Mouse (Mus musculus) c-Kit-negative CD71-positive TER-119-positive erythroid progenitor cells, embryonic 14.5 days (primary cell): ENCODE results near the gene Aox4.

Experiments
- DNase-seq: peaks from one replicate; pipeline ENCODE4 v3.0.0-alpha.2; 2013; ENCODE audit warnings: low read depth, low spot score

Gene Aox4

DNA sequence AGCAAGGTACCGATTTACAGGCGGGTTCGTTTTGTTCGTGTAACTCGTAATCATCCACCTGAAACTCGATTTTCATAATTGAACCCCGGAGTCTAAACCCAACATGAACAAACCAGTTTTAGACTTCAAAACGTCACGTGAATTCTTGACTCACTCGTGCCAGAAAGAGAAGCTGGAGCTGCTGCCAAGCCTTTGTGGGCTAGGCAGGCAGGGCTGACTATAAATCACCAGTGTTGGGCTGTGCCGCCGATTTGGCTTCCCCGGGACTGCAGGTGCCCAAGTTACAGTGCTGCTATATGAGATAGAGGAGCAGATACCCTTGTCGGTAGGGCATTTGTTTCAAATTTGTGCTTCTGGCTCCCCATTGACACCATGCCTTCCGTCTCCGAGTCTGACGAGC is at the start of gene Aox4:
Gene Aox4, plus strand, starts transcription at position 195 of the 400 bp plus-strand sequence.
- no peak for DNase-seq

DNA sequence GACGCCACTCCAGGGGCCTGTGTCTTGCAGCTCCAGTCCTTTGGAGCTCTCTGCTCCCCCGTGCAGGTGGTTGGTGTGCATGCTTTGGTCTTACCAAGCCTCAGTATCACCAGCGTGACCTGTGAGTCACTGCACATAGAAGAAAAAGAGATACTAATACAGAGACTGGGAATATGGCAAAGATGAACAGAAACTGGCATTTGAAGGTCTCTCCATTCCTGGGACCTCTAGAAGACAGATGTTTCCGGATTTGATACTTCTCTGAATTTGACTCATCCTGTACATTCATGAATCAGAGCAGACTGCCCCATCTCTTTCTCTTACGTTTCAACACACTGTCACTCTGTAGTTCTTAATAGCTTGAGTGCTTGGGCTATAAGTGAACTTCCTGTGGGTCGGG is 40.3 kb upstream of the Aox4 start:
- no peak for DNase-seq

DNA sequence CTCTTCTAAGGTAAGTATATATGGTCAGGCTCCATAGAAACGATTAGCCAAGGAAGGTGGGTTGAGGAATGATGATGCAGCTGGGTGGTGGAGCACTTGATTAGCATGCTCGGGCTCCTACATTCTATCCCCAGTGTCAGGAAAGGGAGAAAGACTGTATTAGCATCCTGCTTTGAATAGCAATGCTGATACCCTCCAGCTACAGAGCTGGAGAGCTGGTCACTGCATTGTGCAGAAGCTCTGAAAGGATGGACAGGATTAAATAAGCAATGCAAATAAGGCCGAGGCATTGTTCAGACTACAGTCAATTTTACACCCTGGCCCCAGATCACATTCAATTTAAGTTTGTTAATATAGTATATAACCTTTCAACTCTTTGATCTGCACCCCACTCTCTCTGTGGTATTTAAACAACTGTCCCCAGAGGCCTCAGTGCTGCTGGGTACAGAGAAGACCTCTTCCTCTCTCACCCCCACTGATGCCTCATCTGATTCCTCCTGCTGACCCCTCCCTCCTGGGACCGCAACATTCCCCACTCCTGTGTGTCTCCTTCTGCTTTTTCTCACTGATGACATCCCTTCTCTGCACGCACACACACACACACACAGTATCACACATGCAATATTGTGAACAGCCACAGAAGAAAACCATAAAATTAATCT is 21.6 kb upstream of the Aox4 start:
- DNase-seq = no peak

DNA sequence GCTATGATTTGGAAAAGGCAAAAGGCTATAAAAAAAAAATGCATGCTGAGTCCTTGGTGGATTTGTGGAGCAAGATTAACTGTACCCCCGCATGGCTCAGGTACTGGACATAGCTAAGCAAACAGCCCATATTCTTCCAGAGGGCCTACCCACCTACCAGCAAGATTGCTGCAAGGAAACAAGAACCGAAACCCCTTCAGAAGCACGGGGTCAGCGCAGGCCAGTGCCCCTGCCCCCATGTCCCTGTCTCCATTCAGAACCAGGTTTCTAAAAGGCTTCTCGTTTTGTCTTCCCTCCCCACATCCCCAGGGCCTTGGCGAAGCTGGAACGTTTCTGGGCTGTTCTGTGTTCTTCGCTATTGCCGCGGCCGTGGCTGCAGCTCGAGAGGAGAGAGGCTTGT is 15.9 kb upstream of the Aox4 start:
- DNase-seq = no peak

DNA sequence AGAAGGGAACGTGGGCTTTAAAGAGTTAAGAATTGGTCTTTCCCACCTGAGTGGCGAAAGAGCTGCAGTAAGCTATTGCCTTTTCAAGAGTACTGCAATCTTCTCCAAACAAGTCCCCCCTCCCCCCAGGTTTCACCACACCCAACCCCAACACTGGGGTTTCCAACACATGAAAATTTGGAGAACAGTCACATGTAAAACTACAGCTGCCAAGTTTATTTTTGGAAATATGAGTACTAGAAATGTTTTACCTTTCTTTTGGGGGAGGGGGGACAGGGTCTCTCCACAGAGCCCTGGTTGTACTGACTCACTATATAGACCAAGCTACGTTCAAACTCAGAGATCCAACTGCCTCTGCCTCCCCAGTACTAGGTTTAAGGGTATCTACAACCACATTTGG is 15.2 kb upstream of the Aox4 start:
- no peak for DNase-seq

DNA sequence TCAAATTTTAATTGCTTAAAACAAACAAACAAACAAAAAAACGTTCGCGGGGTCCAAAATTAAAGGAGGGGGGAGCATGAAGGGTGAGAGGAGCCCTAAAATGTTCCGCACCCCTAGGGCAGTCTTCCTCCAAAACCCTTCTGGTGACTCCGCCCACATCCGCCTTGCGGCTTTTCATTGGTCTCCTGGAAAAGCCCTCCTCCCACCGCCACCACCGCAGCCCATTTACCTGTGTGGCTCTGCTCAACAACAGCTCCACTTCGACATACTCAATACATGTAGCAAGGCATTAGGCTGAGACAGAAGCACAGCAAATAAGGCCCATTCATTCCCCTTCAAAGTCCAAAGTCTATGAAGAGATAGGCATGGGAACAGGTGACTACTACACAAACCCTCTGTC is 14.7 kb upstream of the Aox4 start:
- DNase-seq = no peak

DNA sequence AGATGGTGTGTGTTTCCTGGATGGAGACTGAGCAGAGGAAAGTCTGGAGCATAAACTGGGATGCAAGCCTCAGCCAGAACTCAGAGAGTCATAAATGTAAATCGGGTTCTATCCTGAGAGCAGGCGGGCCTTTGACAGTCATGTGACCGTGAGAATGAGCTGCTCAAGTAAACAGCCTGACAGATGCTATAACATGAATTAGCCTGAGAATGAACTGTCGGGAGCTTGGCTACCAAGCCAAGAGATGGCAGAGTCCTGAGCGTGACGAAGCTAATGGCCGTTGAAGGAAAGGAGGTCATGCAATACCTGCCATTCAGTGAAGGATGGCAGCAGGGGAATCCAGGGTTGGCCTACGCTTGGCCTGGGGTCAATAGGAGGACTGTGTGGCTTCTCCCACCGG is 13.2 kb upstream of the Aox4 start:
- no peak for DNase-seq

DNA sequence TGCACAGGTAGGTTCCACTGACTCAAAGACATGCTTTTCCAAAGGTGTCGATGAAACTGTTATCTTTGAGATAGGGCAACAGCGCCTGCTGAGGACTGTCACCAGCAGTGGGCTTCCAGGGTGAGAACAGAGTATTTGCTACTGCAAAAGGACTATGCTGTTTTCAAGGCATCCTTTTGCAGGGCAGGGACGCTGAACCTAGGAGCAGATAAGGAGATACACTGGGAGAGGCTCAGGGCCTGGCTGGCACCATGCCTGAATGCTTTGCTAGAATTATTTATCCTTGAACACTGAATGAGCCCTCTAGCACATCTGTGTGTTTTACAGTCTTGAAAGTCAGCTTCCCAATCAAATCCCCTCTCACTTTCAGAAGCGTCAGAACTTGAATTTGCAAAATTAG is 11.8 kb upstream of the Aox4 start:
- no peak for DNase-seq

DNA sequence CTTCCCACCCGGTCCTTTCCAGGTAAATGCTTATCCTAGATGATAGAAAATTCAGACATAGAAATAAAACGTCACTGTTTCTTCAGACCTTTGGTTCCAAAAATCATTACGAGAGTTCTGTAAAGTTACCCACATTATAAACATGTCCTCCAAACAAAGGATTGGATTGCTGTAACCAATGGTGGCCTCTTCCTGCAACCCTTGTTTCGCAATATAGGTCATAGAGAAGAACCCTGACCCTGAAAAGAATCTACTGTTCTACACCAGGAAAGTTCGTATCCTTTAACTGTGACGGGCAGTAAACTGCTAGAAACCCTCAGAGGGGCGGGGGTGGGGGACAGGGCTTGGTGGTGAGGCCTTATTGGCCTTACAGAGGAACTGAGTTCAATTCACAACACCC is 2.6 kb downstream of the Aox4 start:
- DNase-seq = no peak

DNA sequence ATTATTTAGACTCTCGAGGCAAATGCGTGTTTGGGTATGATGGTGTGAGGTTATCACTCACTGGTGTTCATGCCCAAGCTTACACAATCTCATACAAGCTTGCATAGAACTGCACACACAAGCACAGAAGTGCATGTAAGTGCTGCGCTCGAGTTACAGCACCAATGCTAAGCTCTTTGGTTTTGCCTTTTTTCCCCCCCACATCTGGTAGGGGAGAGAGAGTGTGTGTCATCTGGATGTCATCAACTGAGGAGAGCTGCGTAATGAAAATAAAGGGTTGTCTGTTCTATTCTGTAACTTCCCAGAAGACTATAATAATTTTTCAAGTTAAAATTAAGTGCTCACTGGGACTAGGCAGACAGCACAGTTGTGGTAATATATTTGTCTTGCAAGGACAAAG is 3.6 kb downstream of the Aox4 start:
- DNase-seq = no peak

DNA sequence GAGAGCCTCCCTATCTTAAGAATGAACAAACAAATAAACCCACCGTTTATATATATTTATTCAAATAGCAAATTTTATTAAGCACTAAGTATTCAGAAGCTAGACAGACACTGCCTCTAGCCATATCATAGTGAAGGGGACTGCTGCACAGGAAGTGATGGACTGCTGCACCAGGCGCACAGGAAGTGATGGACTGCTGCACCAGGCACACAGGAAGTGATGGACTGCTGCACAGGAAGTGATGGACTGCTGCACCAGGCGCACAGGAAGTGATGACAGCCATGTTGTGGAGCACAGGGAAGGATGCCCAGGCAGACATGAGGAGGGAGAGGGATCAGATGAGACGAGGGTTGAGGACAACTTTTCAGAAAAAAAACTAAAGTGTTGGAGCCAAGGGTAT is 5.2 kb downstream of the Aox4 start:
- no peak for DNase-seq

DNA sequence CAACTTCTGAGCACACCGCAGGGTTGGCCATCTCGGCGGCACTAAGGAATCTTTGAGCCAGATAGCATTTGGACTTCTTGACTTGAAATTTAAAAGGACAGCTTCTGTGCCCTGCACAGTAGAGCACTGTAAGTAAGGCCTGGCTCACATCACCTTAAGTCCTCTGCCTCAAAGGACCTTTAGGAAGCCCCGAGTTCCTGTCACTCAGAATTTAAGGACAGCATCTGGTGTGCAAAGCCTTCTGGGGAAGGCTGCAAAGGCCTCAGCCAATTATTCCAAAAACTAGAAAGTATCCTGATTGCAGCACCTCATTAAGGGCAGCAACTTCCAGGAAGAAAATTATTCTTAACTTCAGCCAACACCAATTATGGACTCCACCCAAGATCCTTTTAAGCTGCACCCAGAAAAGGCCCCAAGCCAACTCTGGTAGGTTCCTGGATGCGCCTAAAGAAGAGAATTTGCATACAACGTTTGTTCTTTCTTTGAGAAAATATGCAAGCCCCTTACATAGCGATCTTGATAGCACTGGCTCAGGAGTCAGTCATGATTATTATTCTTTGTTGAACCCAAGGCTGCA is 5.8 kb downstream of the Aox4 start:
- no peak for DNase-seq

DNA sequence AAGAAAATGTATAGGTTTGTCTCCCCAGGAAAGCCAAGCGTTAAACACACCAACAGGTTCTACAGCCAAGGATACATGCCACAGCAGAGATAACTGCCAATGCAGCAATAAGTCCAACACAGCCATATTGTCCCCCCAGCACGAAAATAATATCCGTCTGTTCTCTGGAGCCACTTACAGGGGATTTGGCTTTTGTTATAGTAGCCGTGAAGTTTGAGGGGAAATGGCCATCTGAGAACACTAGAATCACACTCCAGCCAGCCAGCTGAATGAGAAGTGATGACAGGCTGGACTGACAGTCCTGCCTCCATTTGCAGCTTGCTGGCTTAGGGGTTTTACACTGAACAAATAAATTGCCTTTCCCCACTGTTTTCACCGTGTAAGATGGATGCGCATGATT is 10.9 kb downstream of the Aox4 start:
- DNase-seq = no peak

DNA sequence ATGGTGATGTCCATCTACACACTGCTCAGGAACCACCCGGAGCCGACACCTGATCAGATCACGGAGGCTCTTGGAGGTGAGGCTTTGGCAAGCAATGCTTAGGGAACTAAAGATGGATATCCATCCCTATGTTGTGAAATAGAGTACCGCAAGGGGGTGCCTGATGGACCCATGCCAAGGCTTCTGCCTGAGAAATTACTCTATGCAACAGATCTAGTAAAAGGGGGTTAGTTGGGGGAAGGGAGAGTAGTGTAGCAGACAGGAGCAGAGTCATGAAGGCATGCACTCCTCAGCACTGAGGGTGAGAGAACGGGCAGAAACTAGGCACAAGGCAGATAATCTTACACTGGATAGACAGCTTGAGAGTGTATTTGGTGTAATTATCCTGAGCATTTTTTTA is 11.7 kb downstream of the Aox4 start:
- DNase-seq = no peak

DNA sequence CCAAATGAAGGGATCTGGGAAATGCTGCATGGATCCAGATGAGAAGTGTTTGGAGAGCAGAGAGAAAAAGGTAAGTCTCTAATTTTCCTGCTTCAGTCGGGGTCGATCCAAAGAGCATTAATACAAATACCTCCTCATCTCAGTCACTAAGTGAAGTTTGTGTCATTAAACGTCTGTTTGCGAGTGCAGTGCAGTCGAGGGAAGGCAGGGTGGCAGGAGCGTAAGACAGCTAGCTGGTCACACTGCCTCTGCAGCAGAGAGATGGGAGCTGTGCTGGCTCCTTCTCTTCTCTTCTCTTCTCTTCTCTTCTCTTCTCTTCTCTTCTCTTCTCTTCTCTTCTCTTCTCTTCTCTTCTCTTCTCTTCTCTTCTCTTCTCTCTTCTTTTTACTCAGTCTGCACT is 17.9 kb downstream of the Aox4 start:
- DNase-seq = no peak

DNA sequence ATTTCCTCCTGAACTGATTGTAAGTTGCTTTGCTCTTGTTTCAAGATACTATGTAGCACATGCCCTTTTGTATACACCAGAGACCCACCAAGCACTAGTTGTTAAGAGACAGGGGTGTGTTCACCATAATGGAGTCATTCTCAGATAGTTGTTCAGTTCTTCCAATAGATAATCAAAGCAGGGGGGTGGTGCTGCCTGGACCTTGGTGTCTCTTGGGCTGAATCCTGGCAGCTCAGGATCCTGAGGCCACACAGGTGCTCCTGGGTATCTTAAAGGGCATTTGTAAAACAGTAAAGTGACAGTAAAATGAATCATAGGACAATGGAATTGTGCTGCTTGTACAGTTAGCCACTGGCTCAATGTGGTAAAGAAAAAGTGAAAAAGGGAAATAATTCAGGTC is 18.7 kb downstream of the Aox4 start:
- DNase-seq = no peak

DNA sequence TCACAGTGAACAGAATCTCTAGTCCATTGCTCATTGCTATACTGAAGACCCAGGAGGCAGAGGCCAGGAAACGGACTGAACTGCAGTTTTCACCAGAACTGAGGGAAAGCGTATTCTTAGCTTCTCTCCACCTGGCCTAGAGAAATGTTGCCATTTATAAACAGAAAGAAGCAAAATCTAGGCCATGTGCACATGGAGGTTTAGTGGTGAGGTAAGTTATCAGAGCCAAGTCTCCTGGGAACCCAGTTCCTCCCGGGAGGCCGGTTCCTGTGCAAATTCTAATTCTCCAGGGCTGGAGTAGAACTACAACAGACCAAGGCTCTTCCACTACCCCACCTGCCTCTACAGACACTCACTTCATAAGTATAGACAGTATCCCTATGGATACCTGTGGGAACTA is 19.6 kb downstream of the Aox4 start:
- no peak for DNase-seq

DNA sequence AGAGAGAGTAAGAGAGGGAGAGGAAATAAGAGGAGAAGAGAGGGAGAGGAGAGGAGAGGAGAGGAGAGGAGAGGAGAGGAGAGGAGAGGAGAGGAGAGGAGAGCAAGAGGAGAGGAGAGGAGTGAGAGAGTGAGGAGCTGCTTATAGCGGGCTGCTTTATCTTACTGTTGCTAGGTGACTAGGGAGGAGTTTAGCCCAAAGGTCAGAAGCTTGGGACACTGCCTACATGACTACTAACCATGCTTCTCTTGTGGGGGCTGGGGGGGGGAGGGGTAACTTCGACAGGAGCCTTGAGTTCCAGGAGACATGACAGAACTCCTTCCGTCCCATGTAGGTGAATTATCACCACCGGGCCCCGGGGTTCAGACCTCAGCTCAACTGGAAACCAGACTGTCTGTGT is 20.3 kb downstream of the Aox4 start:
- DNase-seq = no peak

DNA sequence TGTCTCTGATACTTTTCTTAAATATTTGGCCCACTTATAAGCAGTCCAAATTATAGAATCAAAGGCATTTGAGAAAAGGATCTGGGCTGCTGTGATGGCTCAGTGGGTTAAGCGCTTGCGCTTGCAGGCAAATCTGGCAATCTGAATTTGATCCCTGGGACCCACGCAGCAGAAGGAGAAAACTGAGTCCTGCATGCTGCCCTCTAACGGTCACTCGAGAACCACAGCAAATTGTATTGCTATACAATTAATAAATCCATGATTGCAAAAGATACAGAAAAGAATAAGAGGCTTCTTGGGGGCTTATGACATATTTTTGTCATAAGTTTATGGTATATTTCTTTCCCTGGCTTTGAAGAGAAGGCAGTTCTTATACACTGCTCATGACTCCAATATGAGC is 25.2 kb downstream of the Aox4 start:
- DNase-seq = no peak

DNA sequence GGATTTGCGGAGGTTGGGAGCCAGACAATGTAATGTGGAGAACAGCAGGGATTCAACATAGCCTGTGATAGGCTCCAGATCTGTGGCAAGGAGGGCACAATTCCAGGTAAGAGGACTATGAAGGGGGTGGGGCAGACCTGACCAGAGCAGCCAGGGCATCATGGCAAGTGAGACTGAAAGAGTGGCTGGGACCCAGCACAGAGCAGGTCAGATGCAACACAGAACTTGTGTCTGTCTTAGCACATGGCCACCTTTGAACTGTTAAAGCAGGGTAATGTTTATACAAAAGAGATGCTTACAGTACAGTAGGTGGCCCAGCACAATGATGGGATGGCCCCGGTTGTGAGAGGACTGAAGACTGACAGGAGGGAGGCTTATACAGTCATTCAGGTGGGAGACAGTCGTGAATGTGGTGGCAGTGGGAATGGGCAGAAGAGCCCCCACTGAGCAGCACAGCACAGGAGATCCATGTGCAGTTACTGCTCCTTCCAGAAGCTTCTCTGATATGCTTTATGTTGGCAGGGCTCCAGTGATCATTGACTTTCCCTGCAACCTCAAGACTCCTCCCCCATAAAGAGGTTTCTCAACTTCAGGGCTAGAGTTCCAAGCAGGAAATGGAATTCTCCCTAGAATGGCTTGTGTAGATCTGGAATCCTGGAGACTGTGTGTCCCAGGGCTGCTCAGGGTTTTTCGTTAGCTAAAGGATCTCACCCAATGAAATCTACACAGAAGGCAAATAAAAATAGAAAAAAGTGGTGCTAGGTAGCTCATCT is 27.5 kb downstream of the Aox4 start:
- DNase-seq = no peak

DNA sequence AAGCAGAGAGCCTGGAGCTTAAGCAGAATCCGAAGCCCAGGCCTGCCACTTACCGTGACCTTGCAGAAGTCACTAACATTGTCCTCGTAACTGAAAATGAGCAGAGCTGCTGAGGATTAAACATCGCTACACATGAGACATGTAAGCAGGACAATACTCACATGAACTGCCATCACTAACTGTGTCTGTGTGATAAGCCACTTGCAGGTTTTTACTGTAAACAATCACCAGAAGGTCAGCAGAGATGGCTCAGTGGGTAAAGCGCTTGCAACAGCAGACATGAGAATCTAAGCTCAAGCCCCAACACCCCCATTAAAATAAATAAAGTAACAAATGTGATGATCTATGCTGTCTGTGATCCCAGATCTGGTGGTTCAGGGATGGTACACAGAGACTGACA is 28.2 kb downstream of the Aox4 start:
- DNase-seq = no peak

DNA sequence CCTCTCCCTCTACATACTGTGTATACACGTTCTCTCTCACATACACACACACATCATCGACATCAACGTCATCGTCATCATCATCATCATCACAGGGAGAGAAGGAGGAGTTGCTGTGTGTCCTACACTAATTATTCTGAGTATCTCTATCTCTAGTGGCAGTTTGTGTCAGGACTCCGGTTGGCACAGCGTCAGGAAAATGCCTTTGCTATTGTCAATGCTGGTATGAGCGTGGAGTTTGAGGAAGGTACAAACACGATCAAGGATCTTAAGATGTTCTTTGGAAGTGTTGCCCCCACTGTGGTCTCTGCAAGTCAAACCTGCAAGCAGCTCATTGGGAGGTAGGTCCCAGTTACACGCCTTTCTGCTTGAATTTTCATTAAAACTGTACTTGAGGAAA is 28.8 kb downstream of the Aox4 start:
- DNase-seq = no peak

DNA sequence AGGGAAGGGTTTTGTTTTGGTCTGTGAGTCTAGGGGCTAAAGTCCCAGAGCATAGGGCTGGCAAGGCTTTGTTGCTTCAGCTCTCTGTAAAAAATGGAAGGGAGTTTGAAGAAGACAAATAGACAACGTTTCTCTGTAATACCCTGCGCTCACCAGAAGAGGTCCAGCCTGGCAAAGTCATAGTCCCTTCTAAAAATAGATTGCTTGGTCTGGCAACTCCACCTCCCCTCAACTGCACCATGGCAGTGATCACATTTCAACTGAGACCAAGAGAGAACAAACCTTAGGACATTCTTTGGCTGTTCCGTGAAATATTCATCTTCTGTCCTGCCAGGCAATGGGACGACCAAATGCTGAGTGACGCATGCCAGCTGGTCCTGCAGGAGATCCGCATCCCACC is 30.1 kb downstream of the Aox4 start:
- DNase-seq = no peak
